Mouse (Mus musculus) CH12.LX (cell line): ENCODE data around the gene Mfsd4b5. TPM values are rescaled to one million over a fixed set of nuclear protein-coding genes. Genes with fewer than 3 reads are reported as not detected.

Experiments used
- DNase-seq: peaks from one replicate; pipeline ENCODE4 v3.0.0-alpha.2; 2013; ENCODE audit errors: extremely low read depth
- H3K27ac ChIP-seq: 2 replicates; pipeline ENCODE4 v1.5.1; 2012; ENCODE audit warnings: low read depth, mild to moderate bottlenecking, control low read depth, moderate library complexity; ENCODE audit not compliant: insufficient read depth
- H3K27me3 ChIP-seq: replicated peaks from 2 replicates; pipeline ENCODE3; 2012; ENCODE audit warnings: inconsistent platforms
- H3K36me3 ChIP-seq, 2 experiments: replicated peaks in 1 of 2; 2 replicates each; pipeline versions ENCODE3 to v1.6.1; 2012; ENCODE audit warnings: inconsistent platforms in 1 of 2, low read length in 1 of 2, mild to moderate bottlenecking in 1 of 2, mixed read lengths in 1 of 2, moderate library complexity in 1 of 2; ENCODE audit not compliant: control insufficient read depth in 1 of 2, insufficient read depth in 1 of 2
- H3K4me1 ChIP-seq, 2 experiments: 2 replicates each; pipeline ENCODE4 v1.6.1; 2012; ENCODE audit warnings: inconsistent platforms in 1 of 2, moderate library complexity in 1 of 2; ENCODE audit not compliant: insufficient read depth in 2 of 2, control insufficient read depth in 1 of 2
- H3K4me2 ChIP-seq: 2 replicates; pipeline ENCODE4 v1.6.1; 2012; ENCODE audit warnings: low read depth, mild to moderate bottlenecking, control low read depth; ENCODE audit not compliant: poor library complexity, insufficient read depth, severe bottlenecking
- H3K4me3 ChIP-seq, 3 experiments: fragments of 150-350 bp in 1 of 3; sonication (generic) in 1 of 3; replicated peaks in 1 of 3; 2 replicates each; pipeline versions ENCODE3 to v1.5.1; 2011 to 2012; ENCODE audit warnings: low read depth in 2 of 3, low read length in 2 of 3, mild to moderate bottlenecking in 2 of 3, moderate library complexity in 2 of 3, control low read depth in 1 of 3, improper control_type of control experiment in 1 of 3, inconsistent platforms in 1 of 3, mixed read lengths in 1 of 3; ENCODE audit not compliant: poor library complexity in 1 of 3
- H3K79me2 ChIP-seq: replicated peaks from 2 replicates; pipeline ENCODE4 v1.6.1; 2012; ENCODE audit warnings: mild to moderate bottlenecking, moderate library complexity; ENCODE audit not compliant: control insufficient read depth, poor library complexity, insufficient read depth, severe bottlenecking; ENCODE audit errors: extremely low read depth
- H3K9ac ChIP-seq: 2 replicates; pipeline ENCODE4 v1.6.1; 2012; ENCODE audit warnings: low read depth, mild to moderate bottlenecking, control low read depth, moderate library complexity; ENCODE audit not compliant: insufficient read depth
- H3K9me3 ChIP-seq: replicated peaks from 2 replicates; pipeline ENCODE3; 2012; ENCODE audit warnings: low read length, inconsistent platforms, mixed read lengths
- BHLHE40 ChIP-seq: IDR thresholded peaks from 2 replicates; pipeline ENCODE4 v1.6.1; 2011; ENCODE audit warnings: mild to moderate bottlenecking, low read depth, low read length, improper control_type of control experiment
- E2F4 ChIP-seq: IDR thresholded peaks from 2 replicates; pipeline ENCODE4 v1.6.1; 2011; ENCODE audit warnings: low read depth, low read length, improper control_type of control experiment; ENCODE audit not compliant: insufficient replicate concordance
- ELF1 ChIP-seq: IDR thresholded peaks from 2 replicates; pipeline ENCODE4 v1.6.1; 2014; ENCODE audit warnings: low read depth, mild to moderate bottlenecking, inconsistent platforms, low read length, improper control_type of control experiment
- EP300 ChIP-seq: IDR thresholded peaks from 2 replicates; pipeline ENCODE4 v1.6.1; 2011; ENCODE audit warnings: low read length, improper control_type of control experiment
- ETS1 ChIP-seq: conservative IDR thresholded peaks from 2 replicates; pipeline ENCODE4 v1.6.1; 2012; ENCODE audit warnings: low read depth, mild to moderate bottlenecking, inconsistent platforms, low read length, improper control_type of control experiment, moderate library complexity
- MXI1 ChIP-seq: IDR thresholded peaks from 2 replicates; pipeline ENCODE4 v1.6.1; 2011; ENCODE audit warnings: mild to moderate bottlenecking, low read depth, low read length, improper control_type of control experiment
- MYC ChIP-seq: IDR thresholded peaks from 2 replicates; pipeline ENCODE4 v1.6.1; 2011; ENCODE audit warnings: low read depth, mild to moderate bottlenecking, improper control_type of control experiment, low read length
- NELFE ChIP-seq: IDR thresholded peaks from 2 replicates; pipeline ENCODE4 v1.6.1; 2011; ENCODE audit warnings: low read depth, low read length, improper control_type of control experiment
- RAD21 ChIP-seq: IDR thresholded peaks from 2 replicates; pipeline ENCODE4 v1.6.1; 2011; ENCODE audit warnings: low read depth, mild to moderate bottlenecking, low read length, improper control_type of control experiment, moderate library complexity
- SMC3 ChIP-seq: IDR thresholded peaks from 2 replicates; pipeline ENCODE4 v1.6.1; 2011; ENCODE audit warnings: low read depth, low read length, improper control_type of control experiment
- TBP ChIP-seq: conservative IDR thresholded peaks from 2 replicates; pipeline ENCODE4 v1.6.1; 2011; ENCODE audit warnings: low read depth, low read length, improper control_type of control experiment
- TCF12 ChIP-seq: IDR thresholded peaks from 2 replicates; pipeline ENCODE4 v1.6.1; 2014; ENCODE audit warnings: low read depth, mild to moderate bottlenecking, inconsistent platforms, low read length, improper control_type of control experiment
- UBTF ChIP-seq: IDR thresholded peaks from 2 replicates; pipeline ENCODE4 v1.6.1; 2012; ENCODE audit warnings: low read depth, mild to moderate bottlenecking, inconsistent platforms, low read length, improper control_type of control experiment, moderate library complexity
- USF2 ChIP-seq: conservative IDR thresholded peaks from 2 replicates; pipeline ENCODE4 v1.6.1; 2011; ENCODE audit warnings: low read depth, low read length, improper control_type of control experiment
- ZC3H11A ChIP-seq: IDR thresholded peaks from 2 replicates; pipeline ENCODE4 v1.6.1; 2012; ENCODE audit warnings: low read depth, mild to moderate bottlenecking, inconsistent platforms, low read length, improper control_type of control experiment
- ZMIZ1 ChIP-seq: IDR thresholded peaks from 2 replicates; pipeline ENCODE4 v1.6.1; 2012; ENCODE audit warnings: low read depth, mild to moderate bottlenecking, inconsistent platforms, low read length, improper control_type of control experiment
- ZNF384 ChIP-seq: IDR thresholded peaks from 2 replicates; pipeline ENCODE4 v1.6.1; 2012; ENCODE audit warnings: low read depth, low read length, improper control_type of control experiment, inconsistent platforms
- dilution Hi-C: fragments of 300-500 bp; cut with MboI; formaldehyde crosslinking; loops from 2 replicates; pipeline ENCODE4 v1.14.3; 2020; ENCODE audit warnings: low sequenced_read_pairs; ENCODE audit not compliant: extremely low pct_unique_long_range_greater_than_20kb, extremely low pct_ligation_motif_present
- in situ Hi-C: fragments of 300-500 bp; cut with MboI; formaldehyde crosslinking; loops from 3 replicates; pipeline ENCODE4 v1.14.3; 2019; ENCODE audit warnings: low sequenced_read_pairs, low pct_ligation_motif_present, low pct_unique_long_range_greater_than_20kb, mixed read lengths
- polyA plus RNA-seq: library from polyadenylated mRNA; unstranded; fragments of >175 nt; gene quantifications from 2 replicates; pipeline ENCODE4 v1.2.1, GENCODE M21; 2012; ENCODE audit warnings: low read depth; ENCODE audit not compliant: insufficient read length
- total RNA-seq, 2 experiments: library from RNA; depleted of rRNA; stranded (reverse); fragments of 300-350 nt in 1 of 2; fragments of >200 nt in 1 of 2; gene quantifications; 2 replicates each; pipeline ENCODE4 v1.2.3; 2012 to 2014

Gene Mfsd4b5
- total and polyA plus RNA-seq, 3 experiments, result not detected

GRCm38 (mm10) chr10:39967512-39967911 lies 18.9 kb downstream of the Mfsd4b5 start:
- H3K79me2 ChIP-seq, result no peaks in the 10 kb centered on the region
- dilution Hi-C loops, result no loop called here
- H3K27ac ChIP-seq, result no peak overlapping the region
- no peak overlapping the region for H3K4me3 ChIP-seq
- H3K9ac ChIP-seq, result no peak overlapping the region
- H3K36me3 ChIP-seq, result no peaks in the 10 kb centered on the region
- H3K27me3 ChIP-seq, result no peaks in the 10 kb centered on the region
- TF ChIP-seq BHLHE40 (no peak), ZNF384 (no peak), TBP (no peak), SMC3 (no peak), EP300 (no peak), NELFE (no peak), ZC3H11A (no peak), ELF1 (no peak), RAD21 (no peak), MYC (no peak), MXI1 (no peak)
- no peak overlapping the region for H3K4me2 ChIP-seq
- in situ Hi-C loops, result no loop called here
- no peak for DNase-seq
- H3K4me1 ChIP-seq, result no peaks in the 10 kb centered on the region
- H3K9me3 ChIP-seq, result peaks cover 2% of the 10 kb centered on the region

GRCm38 (mm10) chr10:39961906-39962305 lies 24.5 kb downstream of the Mfsd4b5 start:
- no peaks in the 10 kb centered on the region for H3K9me3 ChIP-seq
- H3K27ac ChIP-seq, result no peak overlapping the region
- no peaks in the 10 kb centered on the region for H3K36me3 ChIP-seq
- H3K27me3 ChIP-seq, result no peaks in the 10 kb centered on the region
- no peak overlapping the region for H3K9ac ChIP-seq
- H3K4me1 ChIP-seq, result peaks cover 0 to 3% of the 10 kb centered on the region in 2 experiments; a peak in 1 of 4 replicates
- no peak for DNase-seq
- no peak overlapping the region for H3K4me2 ChIP-seq
- no peak overlapping the region for H3K4me3 ChIP-seq
- dilution Hi-C loops, result no loop called here
- no peaks in the 10 kb centered on the region for H3K79me2 ChIP-seq
- in situ Hi-C loops, result no loop called here
- TF ChIP-seq UBTF, result no peak
- no peak for TF ChIP-seq ETS1
- TF ChIP-seq ZC3H11A, result no peak
- TF ChIP-seq TCF12, result no peak
- no peak for TF ChIP-seq ZMIZ1
- TF ChIP-seq ELF1, result no peak
- TF ChIP-seq RAD21, result no peak
- TF ChIP-seq BHLHE40, result no peak
- TF ChIP-seq USF2, result no peak
- TF ChIP-seq TBP, result no peak
- TF ChIP-seq SMC3, result no peak
- TF ChIP-seq E2F4, result no peak
